Mouse (Mus musculus): ENCODE measurements at regions not wholly inside any gene's neighbourhood (a gene's known extent, or its start where the extent isn't known, plus 50 kb on each side); places are given as distances from the start of the nearest gene placed in this dataset.

- Histone ChIP-seq H3K9ac (ENCODE audit: low read depth, low read length) (no peak overlapping the region), H3K36me3 (ENCODE audit: control insufficient read depth, insufficient read depth) (no peaks in the 10 kb centered on the region), H3K4me3 (ENCODE audit: low read depth, low read length) (no peak overlapping the region), H3K27me3 (replicated peaks; ENCODE audit: control insufficient read depth, insufficient read depth, low read length) (no peaks in the 10 kb centered on the region), H3K9me3 (ENCODE audit: control insufficient read depth) (no peaks in the 10 kb centered on the region), H3K4me2 (replicated peaks; ENCODE audit: low read depth) (no peak overlapping the region), H3K4me1 (replicated peaks; ENCODE audit: control insufficient read depth, insufficient read depth, low read length) (no peaks in the 10 kb centered on the region), H3K27ac (ENCODE audit: low read depth, low read length) (no peak overlapping the region)
- no peak for TF ChIP-seq CTCF (IDR thresholded peaks at IDR 0.05; ENCODE audit: low read depth)
- no peak for ATAC-seq
- WGBS: 71% methylated on average over 4 of the region's 4 CpGs
Observed at GRCm38 (mm10) chr3:132007356-132007755, 77.7 kb upstream of the Dkk2 start.

GRCm38 (mm10) chr3:132015205-132015604 is 69.9 kb upstream of the Dkk2 start:
- Histone ChIP-seq H3K27me3 (replicated peaks; ENCODE audit: control insufficient read depth, insufficient read depth, low read length) (no peaks in the 10 kb centered on the region), H3K9ac (ENCODE audit: low read depth, low read length) (no peak overlapping the region), H3K27ac (ENCODE audit: low read depth, low read length) (no peak overlapping the region), H3K36me3 (ENCODE audit: control insufficient read depth, insufficient read depth) (no peaks in the 10 kb centered on the region), H3K4me1 (replicated peaks; ENCODE audit: control insufficient read depth, insufficient read depth, low read length) (no peaks in the 10 kb centered on the region), H3K9me3 (ENCODE audit: control insufficient read depth) (no peaks in the 10 kb centered on the region), H3K4me3 (ENCODE audit: low read depth, low read length) (no peak overlapping the region), H3K4me2 (replicated peaks; ENCODE audit: low read depth) (no peak overlapping the region)
- no peak for TF ChIP-seq CTCF (IDR thresholded peaks at IDR 0.05; ENCODE audit: low read depth)
- WGBS: 47% methylated on average over 6 of the region's 6 CpGs
- ATAC-seq: no peak

- Histone ChIP-seq H3K4me3 (ENCODE audit: low read depth, low read length) (no peak overlapping the region), H3K9me3 (ENCODE audit: control insufficient read depth) (no peaks in the 10 kb centered on the region), H3K27me3 (replicated peaks; ENCODE audit: control insufficient read depth, insufficient read depth, low read length) (no peaks in the 10 kb centered on the region), H3K36me3 (ENCODE audit: control insufficient read depth, insufficient read depth) (no peaks in the 10 kb centered on the region), H3K27ac (ENCODE audit: low read depth, low read length) (no peak overlapping the region), H3K4me1 (replicated peaks; ENCODE audit: control insufficient read depth, insufficient read depth, low read length) (no peaks in the 10 kb centered on the region), H3K9ac (ENCODE audit: low read depth, low read length) (no peak overlapping the region), H3K4me2 (replicated peaks; ENCODE audit: low read depth) (no peak overlapping the region)
- ATAC-seq: no peak
- no peak for TF ChIP-seq CTCF (IDR thresholded peaks at IDR 0.05; ENCODE audit: low read depth)
- WGBS: 42% methylated on average over 15 of the region's 15 CpGs
Observed at GRCm38 (mm10) chr3:132017485-132018261, 67.4 kb upstream of the Dkk2 start.

DNA sequence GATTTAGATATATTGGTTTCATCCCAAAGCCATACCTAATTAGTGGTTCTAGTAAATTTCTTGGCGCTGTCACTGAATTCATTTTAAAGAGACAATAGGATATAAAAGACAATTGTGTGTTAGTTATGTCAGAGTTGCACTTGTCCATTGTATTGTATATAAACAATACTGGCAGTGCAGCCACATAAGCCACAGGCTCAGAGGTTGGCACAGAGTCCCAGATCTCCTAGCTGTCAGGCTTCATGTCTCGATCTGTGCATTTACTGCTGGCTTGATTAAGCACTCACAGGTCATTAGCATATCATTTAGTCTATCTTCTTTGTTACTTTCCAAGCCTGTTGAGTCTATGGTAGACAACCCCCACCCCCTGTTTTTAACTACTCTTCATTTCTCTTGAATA is 66.6 kb upstream of the Dkk2 start:
- no peak overlapping the region for H3K9ac ChIP-seq (ENCODE audit: low read depth, low read length)
- no peaks in the 10 kb centered on the region for H3K27me3 ChIP-seq (replicated peaks; ENCODE audit: control insufficient read depth, insufficient read depth, low read length)
- WGBS: 89% methylated on average over 2 of the region's 2 CpGs
- H3K27ac ChIP-seq (ENCODE audit: low read depth, low read length): no peak overlapping the region
- no peak for TF ChIP-seq CTCF (IDR thresholded peaks at IDR 0.05; ENCODE audit: low read depth)
- no peaks in the 10 kb centered on the region for H3K4me1 ChIP-seq (replicated peaks; ENCODE audit: control insufficient read depth, insufficient read depth, low read length)
- no peak overlapping the region for H3K4me2 ChIP-seq (replicated peaks; ENCODE audit: low read depth)
- H3K4me3 ChIP-seq (ENCODE audit: low read depth, low read length): no peak overlapping the region
- H3K9me3 ChIP-seq (ENCODE audit: control insufficient read depth): no peaks in the 10 kb centered on the region
- ATAC-seq: no peak
- H3K36me3 ChIP-seq (ENCODE audit: control insufficient read depth, insufficient read depth): no peaks in the 10 kb centered on the region

DNA sequence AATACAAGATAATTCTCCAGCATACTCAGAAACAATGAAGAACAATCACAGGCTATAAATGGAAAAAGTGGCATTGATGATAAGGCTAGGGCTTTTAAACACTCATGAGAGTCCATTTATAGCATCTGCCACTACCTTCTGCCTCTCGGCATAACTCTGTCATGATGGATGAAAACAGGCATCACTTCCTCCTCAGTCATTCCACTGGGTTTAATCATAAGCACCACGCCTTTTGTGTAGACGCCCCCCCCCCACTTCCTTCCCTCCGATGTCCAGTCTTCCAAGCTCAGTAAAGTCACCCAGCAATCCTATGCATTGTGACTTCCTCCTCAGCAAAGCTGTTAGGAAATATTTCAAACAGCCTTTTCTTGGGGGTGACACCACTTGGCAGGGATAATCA is 63.1 kb upstream of the Dkk2 start:
- 24% methylated on average over 4 of the region's 4 CpGs for WGBS
- Histone ChIP-seq H3K9me3 (ENCODE audit: control insufficient read depth) (no peaks in the 10 kb centered on the region), H3K27me3 (replicated peaks; ENCODE audit: control insufficient read depth, insufficient read depth, low read length) (no peaks in the 10 kb centered on the region), H3K27ac (ENCODE audit: low read depth, low read length) (no peak overlapping the region), H3K4me2 (replicated peaks; ENCODE audit: low read depth) (no peak overlapping the region), H3K9ac (ENCODE audit: low read depth, low read length) (no peak overlapping the region), H3K4me3 (ENCODE audit: low read depth, low read length) (no peak overlapping the region), H3K4me1 (replicated peaks; ENCODE audit: control insufficient read depth, insufficient read depth, low read length) (no peaks in the 10 kb centered on the region), H3K36me3 (ENCODE audit: control insufficient read depth, insufficient read depth) (no peaks in the 10 kb centered on the region)
- no peak for TF ChIP-seq CTCF (IDR thresholded peaks at IDR 0.05; ENCODE audit: low read depth)
- no peak for ATAC-seq

GRCm38 (mm10) chr3:132023342-132023741 is 61.8 kb upstream of the Dkk2 start:
- Histone ChIP-seq H3K9ac (ENCODE audit: low read depth, low read length) (no peak overlapping the region), H3K4me3 (ENCODE audit: low read depth, low read length) (no peak overlapping the region), H3K36me3 (ENCODE audit: control insufficient read depth, insufficient read depth) (no peaks in the 10 kb centered on the region), H3K4me1 (replicated peaks; ENCODE audit: control insufficient read depth, insufficient read depth, low read length) (no peaks in the 10 kb centered on the region), H3K27ac (ENCODE audit: low read depth, low read length) (no peak overlapping the region), H3K9me3 (ENCODE audit: control insufficient read depth) (no peaks in the 10 kb centered on the region), H3K27me3 (replicated peaks; ENCODE audit: control insufficient read depth, insufficient read depth, low read length) (no peaks in the 10 kb centered on the region), H3K4me2 (replicated peaks; ENCODE audit: low read depth) (no peak overlapping the region)
- no peak for TF ChIP-seq CTCF (IDR thresholded peaks at IDR 0.05; ENCODE audit: low read depth)
- WGBS: 70% methylated on average over 6 of the region's 6 CpGs
- ATAC-seq: no peak

Measured in intestine, postnatal 0 days (tissue).